ENCODE assay signal across 9 mouse cellular contexts in genomic region chr8:25439971-25440370, GRCm38 (mm10).
A peak's percentile ranks its signal among the peaks of the same experiment; 100 is the strongest.
DNase-seq lines count a peak whose midpoint lies in the region; ATAC-seq lines count a peak whose summit lies in the region.
"Had no signal": no experiment of that assay in that cellular context is flagged by ENCODE, and none has a peak within 500 bp of the region (broad histone marks: within the 10 kb centered on the region; RNA-seq: fewer than 3 reads in every experiment).

No protein-coding gene starts in this region.

- no peaks in the 10 kb centered on the region for H3K27me3 ChIP-seq in hindbrain, embryonic 16.5 days (replicated peaks; ENCODE audit: control insufficient read depth, insufficient read depth, low read length)
- no peaks in the 10 kb centered on the region for H3K27me3 ChIP-seq in hindbrain, embryonic 11.5 days (ENCODE audit: control insufficient read depth, insufficient read depth, low read length)
- peaks cover 23% of the 10 kb centered on the region for H3K27me3 ChIP-seq in embryonic facial prominence, embryonic 10.5 days (replicated peaks; ENCODE audit: low read depth, poor library complexity, severe bottlenecking)
- no peaks in the 10 kb centered on the region for H3K27me3 ChIP-seq in heart, embryonic 14.5 days (ENCODE audit: control insufficient read depth, insufficient read depth, low read length)
- no peaks in the 10 kb centered on the region for H3K27me3 ChIP-seq in midbrain, embryonic 14.5 days (ENCODE audit: control insufficient read depth, insufficient read depth, low read length)
- H3K27me3 ChIP-seq: hindbrain, embryonic 15.5 days had no signal

- WGBS in hindbrain, embryonic 16.5 days: 72% methylated on average over 12 of the region's 12 CpGs
- 68% methylated on average over 12 of the region's 12 CpGs for WGBS in hindbrain, embryonic 11.5 days
- WGBS in embryonic facial prominence, embryonic 10.5 days: 62% methylated on average over 12 of the region's 12 CpGs
- WGBS in heart, embryonic 14.5 days: 47% methylated on average over 12 of the region's 12 CpGs
- WGBS in macrophage (ENCODE audit: missing documents): 3% methylated on average over 11 of the region's 12 CpGs
- 76% methylated on average over 12 of the region's 12 CpGs for WGBS in midbrain, embryonic 14.5 days

- no peaks in the 10 kb centered on the region for H3K79me2 ChIP-seq in macrophage (ENCODE audit: inconsistent target)

- no peak for DNase-seq in hindbrain, embryonic 11.5 days (ENCODE audit: low spot score)
- no peak for DNase-seq in embryonic facial prominence, embryonic 10.5 days (ENCODE audit: low spot score)
- DNase-seq in right cerebral cortex, postnatal 14 days: no peak
- DNase-seq in midbrain, embryonic 14.5 days: no peak

- H3K9ac ChIP-seq in hindbrain, embryonic 16.5 days (ENCODE audit: low read depth, low read length): no peak overlapping the region
- H3K9ac ChIP-seq in hindbrain, embryonic 11.5 days (ENCODE audit: low read depth, low read length): no peak overlapping the region
- no peak overlapping the region for H3K9ac ChIP-seq in heart, embryonic 14.5 days (ENCODE audit: low read length)
- no peak overlapping the region for H3K9ac ChIP-seq in midbrain, embryonic 14.5 days (replicated peaks; ENCODE audit: low read length)

- no peaks in the 10 kb centered on the region for H3K9me3 ChIP-seq in hindbrain, embryonic 16.5 days (ENCODE audit: control insufficient read depth, low read length)
- H3K9me3 ChIP-seq in hindbrain, embryonic 11.5 days (ENCODE audit: control insufficient read depth, low read length): no peaks in the 10 kb centered on the region
- H3K9me3 ChIP-seq in embryonic facial prominence, embryonic 10.5 days: no peaks in the 10 kb centered on the region
- H3K9me3 ChIP-seq in heart, embryonic 14.5 days (ENCODE audit: control insufficient read depth, low read length): no peaks in the 10 kb centered on the region
- H3K9me3 ChIP-seq in midbrain, embryonic 14.5 days (ENCODE audit: control insufficient read depth, low read length): no peaks in the 10 kb centered on the region
- H3K9me3 ChIP-seq: hindbrain, embryonic 15.5 days had no signal

- no peak overlapping the region for H3K4me2 ChIP-seq in hindbrain, embryonic 16.5 days (ENCODE audit: low read length)
- no peak overlapping the region for H3K4me2 ChIP-seq in hindbrain, embryonic 11.5 days (replicated peaks; ENCODE audit: low read depth, low read length)
- H3K4me2 ChIP-seq in heart, embryonic 14.5 days (ENCODE audit: low read length): peak overlapping the region; percentile 46; the same call in 1 of the 2 replicates
- no peak overlapping the region for H3K4me2 ChIP-seq in midbrain, embryonic 14.5 days (ENCODE audit: low read length)

- H3K36me3 ChIP-seq in hindbrain, embryonic 16.5 days (ENCODE audit: control insufficient read depth, insufficient read depth, low read length): no peaks in the 10 kb centered on the region
- H3K36me3 ChIP-seq in hindbrain, embryonic 11.5 days (ENCODE audit: control insufficient read depth, insufficient read depth, low read length): no peaks in the 10 kb centered on the region
- H3K36me3 ChIP-seq in embryonic facial prominence, embryonic 10.5 days (replicated peaks): no peaks in the 10 kb centered on the region
- no peaks in the 10 kb centered on the region for H3K36me3 ChIP-seq in heart, embryonic 14.5 days (ENCODE audit: control insufficient read depth, insufficient read depth, low read length)
- no peaks in the 10 kb centered on the region for H3K36me3 ChIP-seq in macrophage (ENCODE audit: inconsistent target)
- no peaks in the 10 kb centered on the region for H3K36me3 ChIP-seq in midbrain, embryonic 14.5 days (ENCODE audit: control insufficient read depth, insufficient read depth, low read length)
- H3K36me3 ChIP-seq: hindbrain, embryonic 15.5 days had no signal

- peak; percentile 48; the same call in 1 of the 2 replicates for ATAC-seq in hindbrain, embryonic 16.5 days
- no peak for ATAC-seq in hindbrain, embryonic 11.5 days (ENCODE audit: low FRiP score)
- ATAC-seq in heart, embryonic 14.5 days (ENCODE audit: insufficient number of reproducible peaks, insufficient read depth, low FRiP score, low read depth): no peak
- ATAC-seq in megakaryocyte-erythroid progenitor cell, adult 5-6 weeks (replicated peaks; ENCODE audit: low FRiP score, low TSS enrichment, poor library complexity, severe bottlenecking): no peak
- no peak for ATAC-seq in midbrain, embryonic 14.5 days (ENCODE audit: low FRiP score, low TSS enrichment)

- H3K4me1 ChIP-seq in hindbrain, embryonic 16.5 days (ENCODE audit: control insufficient read depth, insufficient read depth, low read depth, low read length): peaks cover 5% of the 10 kb centered on the region
- no peaks in the 10 kb centered on the region for H3K4me1 ChIP-seq in hindbrain, embryonic 11.5 days (replicated peaks; ENCODE audit: control insufficient read depth, insufficient read depth, low read length)
- peaks cover 27% of the 10 kb centered on the region for H3K4me1 ChIP-seq in embryonic facial prominence, embryonic 10.5 days
- peaks cover 10 to 11% of the 10 kb centered on the region in 2 experiments; a peak in 3 of 4 replicates for H3K4me1 ChIP-seq in heart, embryonic 14.5 days (ENCODE audit: control insufficient read depth in 2 of 2, insufficient read depth in 2 of 2, low read length in 2 of 2)
- H3K4me1 ChIP-seq in midbrain, embryonic 14.5 days (ENCODE audit: control insufficient read depth, insufficient read depth, low read length): no peaks in the 10 kb centered on the region

- no peak overlapping the region for H3K27ac ChIP-seq in hindbrain, embryonic 16.5 days (ENCODE audit: low read depth, low read length)
- H3K27ac ChIP-seq in hindbrain, embryonic 11.5 days (ENCODE audit: low read depth, low read length): no peak overlapping the region
- H3K27ac ChIP-seq in embryonic facial prominence, embryonic 10.5 days (replicated peaks): peak overlapping the region; percentile 76
- H3K27ac ChIP-seq in heart, embryonic 14.5 days (replicated peaks in 1 of 2; ENCODE audit: control insufficient read depth in 1 of 2, insufficient read depth in 1 of 2, low read depth in 2 of 2, low read length in 2 of 2): no peak overlapping the region
- 0 out of 2 replicates have a peak overlapping the region, but pooled peaks have one; percentile 4 for H3K27ac ChIP-seq in macrophage
- no peak overlapping the region for H3K27ac ChIP-seq in midbrain, embryonic 14.5 days (replicated peaks; ENCODE audit: low read depth, low read length)
- H3K27ac ChIP-seq: hindbrain, embryonic 15.5 days had no signal

- H3K4me3 ChIP-seq in hindbrain, embryonic 16.5 days (ENCODE audit: low read length): no peak overlapping the region
- H3K4me3 ChIP-seq in hindbrain, embryonic 11.5 days (ENCODE audit: low read depth, low read length): no peak overlapping the region
- H3K4me3 ChIP-seq in embryonic facial prominence, embryonic 10.5 days: peak overlapping the region; percentile 45; the same call in 1 of the 2 replicates
- no peak overlapping the region for H3K4me3 ChIP-seq in heart, embryonic 14.5 days (ENCODE audit: control insufficient read depth in 1 of 2, insufficient read depth in 1 of 2, low read depth in 1 of 2, low read length in 2 of 2)
- no peak overlapping the region for H3K4me3 ChIP-seq in macrophage (ENCODE audit: inconsistent target)
- no peak overlapping the region for H3K4me3 ChIP-seq in midbrain, embryonic 14.5 days (replicated peaks; ENCODE audit: low read depth, low read length)
- H3K4me3 ChIP-seq: hindbrain, embryonic 15.5 days had no signal

Comparison
In these comparisons a context has a peak if more than half of its experiments do, and no peak if none do; other contexts are left out.
1. H3K27ac ChIP-seq: peak in embryonic facial prominence, embryonic 10.5 days (single experiment) and macrophage (single experiment); none in hindbrain, embryonic 16.5 days (single experiment), hindbrain, embryonic 11.5 days (single experiment), heart, embryonic 14.5 days (0 of 2) and midbrain, embryonic 14.5 days (single experiment).